Mouse (Mus musculus): ENCODE measurements at regions not wholly inside any gene's neighbourhood (a gene's known extent, or its start where the extent isn't known, plus 50 kb on each side); places are given as distances from the start of the nearest gene placed in this dataset. TPM values are rescaled to one million over a fixed set of nuclear protein-coding genes. Genes with fewer than 3 reads are reported as not detected.

GRCm38 (mm10) chr10:37210223-37210622 is 71.5 kb upstream of the Marcks start:
- no peak for ATAC-seq (ENCODE audit: low FRiP score, low read depth)
- 92% methylated on average over 1 of the region's 1 CpGs for WGBS
- no peak overlapping the region for H3K27ac ChIP-seq (replicated peaks)

GRCm38 (mm10) chr10:37206986-37207385 is 68.3 kb upstream of the Marcks start:
- WGBS: 91% methylated on average over 1 of the region's 1 CpGs

More at GRCm38 (mm10) chr10:37210223-37210622, 71.5 kb upstream of the Marcks start:
- Histone ChIP-seq H3K27me3 (no peaks in the 10 kb centered on the region), H3K4me1 (no peaks in the 10 kb centered on the region; the same call in 1 of the 2 replicates), H3K36me3 (no peaks in the 10 kb centered on the region), H3K4me2 (replicated peaks) (no peak overlapping the region), H3K9ac (replicated peaks) (no peak overlapping the region), H3K4me3 (no peak overlapping the region), H3K9me3 (no peaks in the 10 kb centered on the region)

GRCm38 (mm10) chr10:37206546-37206945 is 67.8 kb upstream of the Marcks start:
- no peak overlapping the region for H3K27ac ChIP-seq (replicated peaks)
- no peak for ATAC-seq (ENCODE audit: low FRiP score, low read depth)
- H3K36me3 ChIP-seq: no peaks in the 10 kb centered on the region

More at GRCm38 (mm10) chr10:37206986-37207385, 68.3 kb upstream of the Marcks start:
- Histone ChIP-seq H3K27me3 (no peaks in the 10 kb centered on the region), H3K36me3 (no peaks in the 10 kb centered on the region), H3K4me1 (no peaks in the 10 kb centered on the region), H3K9ac (replicated peaks) (no peak overlapping the region), H3K27ac (replicated peaks) (no peak overlapping the region), H3K9me3 (no peaks in the 10 kb centered on the region), H3K4me2 (replicated peaks) (no peak overlapping the region), H3K4me3 (no peak overlapping the region)
- ATAC-seq (ENCODE audit: low FRiP score, low read depth): no peak

GRCm38 (mm10) chr10:37203709-37204108 is 65.0 kb upstream of the Marcks start:
- WGBS: 100% methylated on average over 1 of the region's 1 CpGs
- no peak overlapping the region for H3K4me2 ChIP-seq (replicated peaks)
- no peak for ATAC-seq (ENCODE audit: low FRiP score, low read depth)
- H3K9ac ChIP-seq (replicated peaks): no peak overlapping the region
- no peaks in the 10 kb centered on the region for H3K36me3 ChIP-seq
- no peak overlapping the region for H3K27ac ChIP-seq (replicated peaks)
- H3K4me3 ChIP-seq: no peak overlapping the region
- no peaks in the 10 kb centered on the region for H3K27me3 ChIP-seq
- no peaks in the 10 kb centered on the region for H3K9me3 ChIP-seq
- H3K4me1 ChIP-seq: no peaks in the 10 kb centered on the region

More at GRCm38 (mm10) chr10:37206546-37206945, 67.8 kb upstream of the Marcks start:
- Histone ChIP-seq H3K4me2 (replicated peaks) (no peak overlapping the region), H3K27me3 (no peaks in the 10 kb centered on the region), H3K9me3 (no peaks in the 10 kb centered on the region), H3K4me3 (no peak overlapping the region), H3K9ac (replicated peaks) (no peak overlapping the region), H3K4me1 (no peaks in the 10 kb centered on the region)
- WGBS: 85% methylated on average over 4 of the region's 4 CpGs

GRCm38 (mm10) chr10:37194798-37195453 is 56.2 kb upstream of the Marcks start:
- ATAC-seq (ENCODE audit: low FRiP score, low read depth): no peak
- Histone ChIP-seq H3K4me3 (no peak overlapping the region), H3K9ac (replicated peaks) (no peak overlapping the region), H3K27me3 (no peaks in the 10 kb centered on the region), H3K9me3 (no peaks in the 10 kb centered on the region), H3K4me1 (no peaks in the 10 kb centered on the region), H3K4me2 (replicated peaks) (no peak overlapping the region), H3K36me3 (no peaks in the 10 kb centered on the region), H3K27ac (replicated peaks) (no peak overlapping the region)
- 92% methylated on average over 13 of the region's 13 CpGs for WGBS

GRCm38 (mm10) chr10:37194131-37194797 is 55.5 kb upstream of the Marcks start:
- Histone ChIP-seq H3K9me3 (no peaks in the 10 kb centered on the region), H3K4me2 (replicated peaks) (no peak overlapping the region), H3K4me1 (no peaks in the 10 kb centered on the region), H3K4me3 (no peak overlapping the region), H3K27ac (replicated peaks) (no peak overlapping the region), H3K27me3 (no peaks in the 10 kb centered on the region), H3K36me3 (no peaks in the 10 kb centered on the region), H3K9ac (replicated peaks) (no peak overlapping the region)
- 94% methylated on average over 15 of the region's 15 CpGs for WGBS
- no peak for ATAC-seq (ENCODE audit: low FRiP score, low read depth)

- ATAC-seq (ENCODE audit: low FRiP score, low read depth): no peak
- Histone ChIP-seq H3K27ac (replicated peaks) (no peak overlapping the region), H3K27me3 (no peaks in the 10 kb centered on the region), H3K4me3 (no peak overlapping the region), H3K36me3 (no peaks in the 10 kb centered on the region), H3K4me1 (no peaks in the 10 kb centered on the region), H3K9me3 (no peaks in the 10 kb centered on the region), H3K4me2 (replicated peaks) (no peak overlapping the region), H3K9ac (replicated peaks) (no peak overlapping the region)
- 81% methylated on average over 2 of the region's 2 CpGs for WGBS
Observed at GRCm38 (mm10) chr10:37192661-37193060, 53.9 kb upstream of the Marcks start.

GRCm38 (mm10) chr10:37190092-37190491 is 51.4 kb upstream of the Marcks start:
- Histone ChIP-seq H3K4me3 (no peak overlapping the region), H3K9ac (replicated peaks) (no peak overlapping the region), H3K4me1 (no peaks in the 10 kb centered on the region), H3K36me3 (no peaks in the 10 kb centered on the region), H3K27ac (replicated peaks) (no peak overlapping the region), H3K9me3 (no peaks in the 10 kb centered on the region), H3K27me3 (no peaks in the 10 kb centered on the region), H3K4me2 (replicated peaks) (no peak overlapping the region)
- no peak for ATAC-seq (ENCODE audit: low FRiP score, low read depth)
- WGBS: 87% methylated on average over 6 of the region's 6 CpGs

Small RNAs in the stretch of these regions (microRNA-seq; reads per million reads assigned to microRNA genes)
- not detected for gene Gm24710

Measured in midbrain, embryonic 12.5 days (tissue).